Mouse (Mus musculus) hindbrain, embryonic 16.5 days (tissue): ENCODE data around the gene Zfp651. TPM values are rescaled to one million over a fixed set of nuclear protein-coding genes. Genes with fewer than 3 reads are reported as not detected.

Experiments
- ATAC-seq: fragments of 200-750 bp; cut with Nextera tagmentation; 2 replicates; pipeline ENCODE4 v1.8.0; 2017; ENCODE audit warnings: moderate TSS enrichment, moderate library complexity
- H3K27ac ChIP-seq: fragments of 300-500 bp; sonication (generic); 2 replicates; pipeline ENCODE4 v1.5.1; 2014; ENCODE audit warnings: low read depth, mild to moderate bottlenecking, control low read depth, low read length, moderate library complexity
- H3K27me3 ChIP-seq: fragments of 300-500 bp; sonication (generic); replicated peaks from 2 replicates; pipeline ENCODE4 v1.6.1; 2014; ENCODE audit warnings: low read length; ENCODE audit not compliant: control insufficient read depth, insufficient read depth
- H3K36me3 ChIP-seq: fragments of 300-500 bp; sonication (generic); 2 replicates; pipeline ENCODE4 v1.6.1; 2014; ENCODE audit warnings: mild to moderate bottlenecking, low read length, moderate library complexity, mixed read lengths; ENCODE audit not compliant: control insufficient read depth, insufficient read depth
- H3K4me1 ChIP-seq: fragments of 300-500 bp; sonication (generic); 2 replicates; pipeline ENCODE4 v1.6.1; 2014; ENCODE audit warnings: low read depth, low read length; ENCODE audit not compliant: control insufficient read depth, insufficient read depth
- H3K4me2 ChIP-seq: fragments of 300-500 bp; sonication (generic); 2 replicates; pipeline ENCODE4 v1.6.1; 2014; ENCODE audit warnings: mild to moderate bottlenecking, low read length, control low read depth, moderate library complexity
- H3K4me3 ChIP-seq: fragments of 300-500 bp; sonication (generic); 2 replicates; pipeline ENCODE4 v1.5.1; 2014; ENCODE audit warnings: mild to moderate bottlenecking, low read length, control low read depth, moderate library complexity
- H3K9ac ChIP-seq: fragments of 300-500 bp; sonication (generic); 2 replicates; pipeline ENCODE4 v1.6.1; 2014; ENCODE audit warnings: low read depth, mild to moderate bottlenecking, control low read depth, low read length, moderate library complexity
- H3K9me3 ChIP-seq: fragments of 300-500 bp; sonication (generic); 2 replicates; pipeline ENCODE4 v1.6.1; 2014; ENCODE audit warnings: mild to moderate bottlenecking, low read length, moderate library complexity; ENCODE audit not compliant: control insufficient read depth
- WGBS: fragments of 180-500 bp; shearing (Covaris S2); extraction: QIAGEN DNeasy Blood & Tissue Kit; methylation state at CpG from one replicate; pipeline ENCODE4 v1.1.7; 2014; 5-methylcytosine and 5-hydroxymethylcytosine counted together
- polyA plus RNA-seq: library from polyadenylated mRNA; unstranded; fragments of >200 nt; fragmentation: Nextera tagmentation; extraction: Ambion mirVana; gene quantifications from 2 replicates; pipeline ENCODE4 v1.2.1, GENCODE M21; 2015

Zfp651 gene
- polyA plus RNA-seq, 1 experiment from 2014 or later, result 15.0 TPM

- no peaks in the 10 kb centered on the region for H3K36me3 ChIP-seq
- H3K4me2 ChIP-seq, result no peak overlapping the region
- H3K4me1 ChIP-seq, result peaks cover 11% of the 10 kb centered on the region
- H3K27me3 ChIP-seq, result no peaks in the 10 kb centered on the region
- no peak overlapping the region for H3K4me3 ChIP-seq
- no peak overlapping the region for H3K9ac ChIP-seq
- H3K27ac ChIP-seq, result peak overlapping the region; percentile 57; the same call in 1 of the 2 replicates
- peak; percentile 25 for ATAC-seq
- 44% methylated on average over 7 of the region's 7 CpGs for WGBS
- no peaks in the 10 kb centered on the region for H3K9me3 ChIP-seq
Observed at GRCm38 (mm10) chr9:121819771-121820471, 60.8 kb downstream of the Zfp651 start.

- H3K27me3 ChIP-seq, result no peaks in the 10 kb centered on the region
- H3K4me1 ChIP-seq, result peaks cover 11% of the 10 kb centered on the region
- H3K9ac ChIP-seq, result no peak overlapping the region
- H3K4me2 ChIP-seq, result no peak overlapping the region
- H3K27ac ChIP-seq, result no peak overlapping the region
- H3K36me3 ChIP-seq, result no peaks in the 10 kb centered on the region
- no peak for ATAC-seq
- no peak overlapping the region for H3K4me3 ChIP-seq
- WGBS, result 66% methylated on average over 5 of the region's 5 CpGs
- no peaks in the 10 kb centered on the region for H3K9me3 ChIP-seq
Observed at GRCm38 (mm10) chr9:121820765-121821164, 61.6 kb downstream of the Zfp651 start.

Other genes starting within 250 kb of the Zfp651 start
- 0.16 TPM in 1 of 2 replicates, not detected in the other for gene Lyzl4, start 117.2 kb upstream of the Zfp651 start, polyA plus RNA-seq
- gene Vipr1, start 116.6 kb upstream of the Zfp651 start, polyA plus RNA-seq, result 0.49 and 0.80 TPM in 2 replicates
- gene Sec22c, start 53.8 kb upstream of the Zfp651 start, polyA plus RNA-seq, result 29.2 and 30.4 TPM in 2 replicates
- 171 and 184 TPM in 2 replicates for gene Ss18l2, start 49.0 kb upstream of the Zfp651 start, polyA plus RNA-seq
- 43.2 and 44.4 TPM in 2 replicates for gene Nktr, start 40.2 kb upstream of the Zfp651 start, polyA plus RNA-seq
- gene Klhl40, start 18.3 kb downstream of the Zfp651 start, polyA plus RNA-seq, result 1.9 and 3.3 TPM in 2 replicates
- 0.50 and 0.55 TPM in 2 replicates for gene Hhatl, start 33.2 kb downstream of the Zfp651 start, polyA plus RNA-seq
- gene Ccdc13, start 80.1 kb downstream of the Zfp651 start, polyA plus RNA-seq, result 2.8 and 3.6 TPM in 2 replicates
- gene Higd1a, start 99.0 kb downstream of the Zfp651 start, polyA plus RNA-seq, result 160 and 166 TPM in 2 replicates
- 3.5 and 3.8 TPM in 2 replicates for gene Ackr2, start 139.0 kb downstream of the Zfp651 start, polyA plus RNA-seq
- gene Cyp8b1, start 157.0 kb downstream of the Zfp651 start, polyA plus RNA-seq, result not detected in 2 replicates
- gene Fam198a, start 191.7 kb downstream of the Zfp651 start, polyA plus RNA-seq, result 2.9 and 3.1 TPM in 2 replicates
- 41.7 and 43.5 TPM in 2 replicates for gene Pomgnt2, start 237.8 kb downstream of the Zfp651 start, polyA plus RNA-seq